Mouse (Mus musculus) megakaryocyte progenitor cell, adult 5-6 weeks (primary cell): Measurements from ENCODE around the gene Gm12184. TPM values are rescaled to one million over a fixed set of nuclear protein-coding genes. Genes with fewer than 3 reads are reported as not detected.
A peak's percentile ranks its signal among the peaks of the same experiment; 100 is the strongest.
"Not testable (repeated sequence)": the region's sequence is repeated elsewhere in the genome, so short reads cannot be mapped to it uniquely, and the experiment has no call there.

Experiments used
- ATAC-seq: replicated peaks from 2 replicates; pipeline ENCODE4 v1.8.0; 2016; ENCODE audit warnings: mild to moderate bottlenecking, moderate TSS enrichment, inconsistent platforms; ENCODE audit not compliant: poor library complexity
- total RNA-seq, 2 experiments: library from RNA; stranded (forward) in 1 of 2; stranded (reverse) in 1 of 2; fragments of 157-497, 149-512 nt in 1 of 2; fragments of 200-1000 nt in 1 of 2; gene quantifications; 2 replicates each; pipeline versions ENCODE4 v1.2.3 to v1.2.4; 2015 to 2017

Gene Gm12184
- total RNA-seq, 2 experiments from 2014 or later = 6.8 to 14.6 TPM

DNA sequence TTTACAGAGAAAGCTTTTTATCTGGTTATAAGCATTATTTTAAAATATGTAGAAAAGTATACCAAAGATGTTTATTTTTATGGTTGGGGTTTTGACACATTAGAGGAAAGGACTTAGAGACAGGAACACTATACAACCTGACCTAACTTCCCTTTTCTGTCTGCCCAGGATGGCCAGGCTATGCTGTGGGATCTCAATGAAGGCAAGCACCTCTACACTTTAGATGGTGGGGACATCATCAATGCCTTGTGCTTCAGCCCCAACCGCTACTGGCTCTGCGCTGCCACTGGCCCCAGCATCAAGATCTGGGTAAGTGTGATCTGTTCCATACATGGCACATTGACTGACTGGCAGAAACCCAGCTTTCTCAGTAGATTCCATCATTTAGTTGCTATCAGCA is 22.5 kb downstream of the Gm12184 start:
- no peak for ATAC-seq

DNA sequence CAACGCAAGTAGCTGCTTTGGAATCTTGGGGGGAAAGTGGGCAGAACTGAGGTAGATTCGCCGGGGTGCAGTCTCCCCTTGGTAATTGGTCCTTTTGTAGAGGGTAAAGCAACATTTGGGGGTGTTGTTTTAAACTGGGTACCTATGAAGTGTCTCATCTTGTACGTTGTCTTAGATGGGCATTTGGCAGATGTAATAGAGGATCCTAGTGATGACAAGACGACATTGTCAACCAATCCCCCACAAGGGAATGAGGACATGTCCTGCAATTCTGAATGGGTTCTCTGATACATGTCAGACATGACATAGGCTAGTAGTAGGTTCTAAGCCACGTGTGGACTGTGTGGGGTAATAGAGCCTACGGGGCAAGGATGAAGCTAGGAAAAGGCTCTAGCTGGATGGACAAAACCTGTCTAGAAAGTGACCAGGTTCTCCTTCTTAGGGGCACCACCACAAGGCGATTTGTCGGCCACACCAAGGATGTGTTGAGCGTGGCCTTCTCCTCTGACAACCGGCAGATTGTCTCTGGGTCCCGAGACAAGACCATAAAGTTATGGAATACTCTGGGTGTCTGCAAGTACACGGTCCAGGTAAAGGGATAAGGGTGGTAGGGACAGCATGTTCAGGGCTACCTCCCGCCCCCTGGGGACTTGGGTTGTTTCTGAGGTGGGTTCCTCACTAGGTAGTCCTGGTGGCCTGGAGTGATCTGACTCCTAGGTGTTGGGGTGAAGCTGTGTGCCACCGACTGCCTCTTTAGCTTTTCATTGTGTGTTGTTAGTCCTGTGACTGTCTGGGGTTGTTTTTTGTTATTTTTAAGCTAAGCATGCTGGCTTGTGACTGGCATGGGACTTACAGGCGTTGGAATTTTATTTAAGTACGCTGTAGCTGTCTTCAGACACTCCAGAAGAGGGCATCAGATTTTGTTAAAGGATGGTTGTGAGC is 24.4 kb downstream of the Gm12184 start:
- ATAC-seq = no peak

GRCm38 (mm10) chr11:48799921-48800701 is 26.3 kb downstream of the Gm12184 start, which contains the start of gene Rack1:
Rack1 (plus strand) TSS chr11:48800332.
- peak; percentile 83 for ATAC-seq

- ATAC-seq = peak; percentile 1; the same call in 1 of the 2 replicates
Observed at GRCm38 (mm10) chr11:48798984-48799920, 27.2 kb downstream of the Gm12184 start.

- ATAC-seq = no peak
Observed at GRCm38 (mm10) chr11:48798308-48798707, 28.1 kb downstream of the Gm12184 start.

DNA sequence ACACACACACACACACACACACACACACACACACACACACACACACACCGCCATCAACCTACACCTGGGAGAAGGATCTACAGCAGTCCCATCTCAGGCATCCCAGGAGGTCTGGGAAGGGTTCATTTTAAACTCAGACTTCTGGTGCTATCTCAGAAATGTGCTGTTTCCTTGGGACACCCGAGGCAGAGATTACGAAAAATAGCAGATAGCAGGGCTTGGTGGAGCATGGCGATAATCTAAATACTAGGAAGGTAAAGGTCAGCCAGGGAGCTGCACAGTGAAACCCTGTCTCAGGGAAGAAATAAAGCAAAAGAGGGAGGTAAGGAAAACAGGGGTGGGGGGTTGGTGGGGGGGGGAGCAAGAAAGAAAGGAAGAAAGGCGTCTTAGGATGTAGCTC is 29.2 kb downstream of the Gm12184 start:
- no peak for ATAC-seq

DNA sequence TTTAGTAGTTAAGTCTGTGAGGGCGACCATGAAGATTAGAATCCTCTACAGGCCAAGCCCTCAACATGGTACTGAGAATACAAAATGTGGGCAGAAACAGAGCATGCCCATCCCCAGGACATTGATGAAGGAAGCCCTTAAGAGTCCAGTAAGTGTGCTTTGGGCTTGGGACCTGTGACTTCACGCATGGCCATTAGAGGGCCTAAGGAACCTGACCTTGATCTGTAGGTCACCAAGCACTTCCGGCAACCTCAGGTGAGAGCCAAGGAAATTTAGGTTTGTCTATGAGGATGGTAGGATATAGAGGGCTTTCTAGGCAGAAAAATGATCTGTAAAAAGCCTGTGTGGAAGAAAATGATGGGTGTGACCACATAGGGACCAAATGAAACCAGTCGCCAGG is 30.2 kb downstream of the Gm12184 start:
- ATAC-seq = no peak

- ATAC-seq = no peak
Observed at GRCm38 (mm10) chr11:48795221-48795620, 31.2 kb downstream of the Gm12184 start.

- ATAC-seq = no peak
Observed at GRCm38 (mm10) chr11:48793184-48793583, 33.3 kb downstream of the Gm12184 start.

DNA sequence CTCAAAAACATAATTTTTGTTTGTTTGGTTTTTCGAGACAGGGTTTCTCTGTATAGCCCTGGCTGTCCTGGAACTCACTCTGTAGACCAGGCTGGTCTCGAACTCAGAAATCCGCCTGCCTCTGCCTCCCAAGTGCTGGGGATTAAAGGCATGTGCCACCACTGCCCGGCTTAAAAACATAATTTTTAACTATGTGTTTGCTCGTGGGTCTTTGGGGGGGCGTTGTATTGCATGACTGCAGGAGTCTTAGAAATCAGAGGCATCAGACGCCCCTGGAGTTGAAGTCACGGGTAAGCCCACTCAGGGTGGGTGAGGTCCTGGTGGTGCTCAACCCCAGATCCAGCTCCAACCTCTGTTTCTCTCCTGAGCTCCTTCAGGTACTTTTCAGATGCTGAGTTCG is 34.6 kb downstream of the Gm12184 start:
- ATAC-seq = not testable (repeated sequence)

DNA sequence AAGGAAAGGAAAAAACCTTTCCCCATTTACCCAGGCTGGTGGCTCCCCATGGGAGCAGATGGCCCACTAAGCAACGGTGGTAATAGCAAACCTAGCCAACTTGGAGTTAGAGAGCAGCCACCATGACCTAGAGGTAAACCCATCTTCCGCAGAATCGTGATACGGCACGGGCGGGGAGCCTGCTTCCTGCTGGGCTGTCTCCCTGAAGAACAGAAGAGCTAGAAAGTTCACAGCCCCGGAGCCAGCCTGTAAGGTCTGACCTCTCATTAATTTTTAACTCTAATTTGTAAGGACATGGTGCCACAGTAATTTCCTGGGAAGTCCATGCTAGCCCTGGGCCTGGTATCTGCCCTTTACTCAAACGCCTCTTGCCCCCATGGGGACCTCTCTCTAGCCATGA is 35.5 kb downstream of the Gm12184 start:
- ATAC-seq = no peak

- peak; percentile 76 for ATAC-seq
Observed at GRCm38 (mm10) chr11:48789973-48790823, 36.3 kb downstream of the Gm12184 start.

DNA sequence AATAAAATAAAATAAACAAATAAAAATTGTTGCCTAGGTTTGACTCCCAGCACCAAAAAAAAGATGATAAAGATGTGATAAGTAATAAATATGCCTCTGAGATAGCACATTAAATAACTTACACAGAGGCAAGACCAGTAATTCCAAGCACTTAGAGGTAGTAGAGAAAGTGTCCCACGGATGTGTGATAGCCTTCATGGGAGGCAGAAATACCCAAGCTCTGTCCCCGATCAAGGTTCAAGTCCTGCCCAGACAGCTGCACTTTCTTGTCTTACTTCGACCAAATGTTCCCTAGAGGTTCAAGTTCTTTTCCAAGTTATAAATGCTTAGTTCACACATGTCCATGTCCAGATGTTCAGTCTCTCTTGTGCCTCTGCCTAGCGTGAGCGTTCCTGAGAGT is 37.2 kb downstream of the Gm12184 start:
- no peak for ATAC-seq

DNA sequence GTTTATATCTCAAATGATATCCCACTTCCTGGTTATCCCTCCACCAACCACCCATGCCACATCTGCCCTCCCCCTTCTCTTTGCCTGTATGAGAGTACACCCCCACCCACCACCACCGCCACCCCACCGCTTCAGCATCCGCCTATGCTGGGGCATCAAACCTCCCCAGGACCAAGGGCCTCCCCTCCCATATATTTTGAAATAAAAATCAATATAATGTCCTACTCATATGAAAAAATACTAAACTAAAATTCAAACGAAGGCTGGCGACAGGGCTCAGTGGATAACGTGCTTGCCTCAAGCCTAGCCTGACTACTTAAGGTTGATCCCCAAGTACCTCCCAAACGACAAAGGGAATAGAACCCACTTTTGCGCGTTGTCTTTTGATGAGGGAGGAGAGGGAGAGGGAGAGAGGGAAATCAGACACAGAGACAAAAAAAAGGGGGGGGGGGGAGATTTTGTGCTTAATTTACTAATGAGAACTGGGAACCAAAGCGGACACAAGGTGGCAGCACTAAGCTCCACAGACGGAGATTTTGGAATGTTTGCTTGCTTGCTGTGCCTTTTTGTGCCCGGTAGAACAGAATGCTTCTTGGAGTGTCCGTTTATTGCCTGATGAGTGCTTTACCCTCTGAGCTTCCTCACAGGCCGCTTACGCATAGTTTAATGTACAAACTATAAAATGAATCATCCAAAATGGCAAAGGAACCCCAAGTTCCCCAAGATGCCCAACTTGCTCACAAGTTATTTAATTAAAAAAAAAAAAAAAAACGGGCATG is 38.0 kb downstream of the Gm12184 start:
- ATAC-seq = peak; percentile 61

- peak; percentile 92 for ATAC-seq
Observed at GRCm38 (mm10) chr11:48787455-48788211, 38.8 kb downstream of the Gm12184 start.

DNA sequence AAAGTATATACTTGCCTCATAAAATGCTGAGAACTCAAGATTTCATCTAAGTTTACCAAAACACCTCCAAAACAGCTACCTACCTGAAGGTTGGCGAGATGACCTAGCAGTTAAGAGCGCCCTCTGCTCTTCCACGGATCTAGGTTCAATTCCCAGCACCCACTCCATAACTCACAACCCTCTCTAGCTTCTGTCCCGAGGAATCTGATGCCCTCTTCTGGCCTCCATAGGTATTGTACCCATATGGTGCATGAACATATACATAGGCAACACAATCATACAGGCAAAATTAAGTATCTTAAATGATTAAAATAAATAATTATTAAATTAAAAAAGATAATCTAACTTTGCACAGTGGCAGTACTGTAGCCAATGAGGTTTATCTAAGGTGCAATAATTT is 44.2 kb downstream of the Gm12184 start:
- ATAC-seq = peak; percentile 53

GRCm38 (mm10) chr11:48779450-48779849 is 47.0 kb downstream of the Gm12184 start:
- ATAC-seq = peak; percentile 72

- no peak for ATAC-seq
Observed at GRCm38 (mm10) chr11:48777303-48777702, 49.2 kb downstream of the Gm12184 start.
